Mouse (Mus musculus) cerebellum, postnatal 25 days (tissue): ENCODE data around the gene Nrm.
A peak's percentile ranks its signal among the peaks of the same experiment; 100 is the strongest.
"Not testable (repeated sequence)": the region's sequence is repeated elsewhere in the genome, so short reads cannot be mapped to it uniquely, and the experiment has no call there.

ENCODE experiments used
- DNase-seq, 2 experiments: peaks; one replicate each; pipeline ENCODE4 v3.0.0; 2021; ENCODE audit warnings: mixed read lengths in 2 of 2

Gene Nrm

GRCm38 (mm10) chr17:35835424-35836140, 25.5 kb upstream of the Nrm start:
- peak; percentile 47 to 57 for DNase-seq

DNA sequence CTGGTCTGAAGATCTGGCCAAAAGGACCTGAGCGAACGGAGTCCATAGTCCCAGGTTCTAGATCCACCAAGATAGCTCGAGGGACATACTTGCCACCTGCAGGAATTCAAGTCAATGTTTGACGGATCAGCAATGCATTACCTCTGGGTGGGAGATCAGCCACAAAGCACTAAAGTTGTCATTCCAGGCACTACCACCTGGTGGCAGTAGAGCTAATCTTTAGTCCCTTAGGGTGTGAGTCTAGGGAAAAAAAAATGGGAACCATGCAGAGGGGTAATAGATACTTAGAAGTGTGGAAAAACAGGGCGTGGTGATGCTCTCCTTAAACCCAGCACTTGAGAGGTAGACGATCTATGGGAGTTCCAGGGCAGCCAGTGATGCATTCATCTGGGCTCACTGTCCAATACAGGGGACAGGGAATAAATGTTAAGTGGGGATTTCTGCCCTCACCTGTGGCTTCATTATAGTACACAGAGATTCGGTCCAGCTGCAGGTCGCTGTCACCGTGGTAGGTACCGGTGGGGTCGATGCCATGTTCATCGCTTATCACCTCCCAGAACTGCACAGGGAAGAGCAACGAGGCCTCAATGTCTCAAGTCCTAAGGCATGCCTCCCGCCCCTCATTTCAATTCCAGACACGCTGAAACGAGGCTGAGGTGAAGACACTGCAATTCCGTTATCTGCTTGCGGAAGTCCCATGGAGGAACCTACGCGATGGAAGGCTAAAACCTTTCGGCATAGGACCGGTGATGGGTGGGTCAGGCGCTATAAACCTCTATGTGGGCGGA, 24.7 kb upstream of the Nrm start:
- peak; percentile 88 to 93 for DNase-seq

GRCm38 (mm10) chr17:35836991-35837422, 24.1 kb upstream of the Nrm start:
- peak; percentile 77 to 87 for DNase-seq

GRCm38 (mm10) chr17:35837487-35837886, 23.6 kb upstream of the Nrm start:
- DNase-seq, result peak; percentile 58 to 72

- peak; percentile 97 to 98 for DNase-seq
Measured at GRCm38 (mm10) chr17:35838122-35838544, 23.0 kb upstream of the Nrm start, which contains the start of gene Tubb5. Gene Tubb5 (minus strand): TSS chr17:35838306.

DNA sequence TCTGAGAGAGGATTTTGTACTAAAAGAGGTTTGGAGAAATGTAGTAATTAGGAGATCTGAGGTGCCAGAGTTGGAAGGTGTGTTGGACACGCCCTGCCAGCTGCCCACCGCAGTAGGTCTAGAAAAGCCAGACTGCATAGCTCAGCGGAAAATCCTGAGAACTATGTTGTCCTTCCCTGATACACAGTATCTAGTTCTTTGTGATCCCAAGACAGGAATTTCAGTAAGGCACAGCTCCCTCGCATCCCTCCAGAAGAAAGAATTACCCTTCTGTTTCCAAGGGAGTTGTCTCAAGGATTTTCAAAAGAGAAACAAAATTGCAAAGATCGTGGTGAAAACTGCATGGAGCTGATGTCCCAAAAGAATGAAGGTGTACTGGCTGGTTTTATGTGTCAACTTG, 22.5 kb upstream of the Nrm start:
- no peak for DNase-seq

- not testable (repeated sequence) for DNase-seq
Measured at GRCm38 (mm10) chr17:35839002-35839401, 22.1 kb upstream of the Nrm start.

- DNase-seq, result no peak
Measured at GRCm38 (mm10) chr17:35840561-35840960, 20.6 kb upstream of the Nrm start.

- DNase-seq, result peak; percentile 98 to 99
Measured at GRCm38 (mm10) chr17:35841076-35841950, 19.8 kb upstream of the Nrm start, which contains the start of gene Mdc1. Gene Mdc1 (plus strand): TSS chr17:35841515.

DNA sequence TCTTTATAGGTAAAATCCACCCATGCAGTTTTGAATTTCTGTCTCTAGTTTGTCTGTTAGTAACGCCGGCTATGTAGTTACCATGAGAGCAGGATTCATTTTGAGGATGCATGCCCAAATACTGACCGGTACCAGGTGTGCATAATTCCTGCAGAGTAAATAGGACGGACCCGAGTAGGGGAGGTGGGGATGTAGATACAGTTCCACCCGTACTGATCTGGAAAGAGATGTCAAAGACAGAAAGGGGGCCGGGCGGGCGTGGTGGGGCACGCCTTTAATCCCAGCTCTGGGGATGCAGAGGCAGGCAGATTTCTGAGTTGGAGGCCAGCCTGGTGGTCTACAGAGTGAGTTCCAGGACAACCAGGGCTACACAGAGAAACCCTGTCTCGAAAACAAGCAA, 19.1 kb upstream of the Nrm start:
- no peak for DNase-seq

DNA sequence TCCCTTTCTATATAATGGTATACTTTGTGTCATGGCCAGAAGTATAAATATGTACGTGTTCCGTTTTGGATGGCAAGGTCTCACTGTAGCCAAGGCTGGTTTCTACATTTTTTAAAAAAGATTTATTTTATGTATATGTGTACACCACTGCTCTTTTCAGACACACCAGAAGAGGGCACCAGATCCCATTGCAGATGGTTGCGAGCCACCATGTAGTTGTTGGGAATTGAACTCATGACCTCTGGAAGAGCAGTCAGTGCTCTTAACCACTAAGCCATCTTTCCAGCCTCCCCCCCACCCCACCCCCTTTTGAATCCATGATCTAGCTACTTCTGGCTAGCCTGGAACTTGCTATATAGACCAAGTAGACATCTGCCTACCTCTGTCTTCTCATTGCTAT, 17.6 kb upstream of the Nrm start:
- no peak for DNase-seq

DNA sequence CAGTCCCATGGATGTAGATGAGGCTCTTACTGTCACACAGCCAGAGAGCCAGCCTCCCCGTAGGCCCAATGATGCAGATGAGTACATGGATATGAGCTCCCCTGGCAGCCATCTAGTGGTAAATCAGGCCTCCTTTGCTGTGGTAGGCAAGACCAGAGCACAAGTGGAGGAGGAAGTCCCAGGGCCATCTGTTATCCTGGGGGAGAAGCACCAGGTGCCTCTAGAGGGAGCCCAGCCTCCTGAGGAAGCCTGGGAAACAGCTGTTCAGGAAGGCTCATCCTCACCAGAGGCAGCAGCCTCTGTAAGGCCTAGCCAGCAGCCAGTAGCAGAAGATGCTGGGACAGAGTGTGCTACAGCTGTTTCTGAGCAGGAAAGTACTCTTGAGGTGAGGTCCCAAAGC, 13.0 kb upstream of the Nrm start:
- no peak for DNase-seq

- DNase-seq, result no peak
Measured at GRCm38 (mm10) chr17:35850974-35851373, 10.1 kb upstream of the Nrm start.

DNA sequence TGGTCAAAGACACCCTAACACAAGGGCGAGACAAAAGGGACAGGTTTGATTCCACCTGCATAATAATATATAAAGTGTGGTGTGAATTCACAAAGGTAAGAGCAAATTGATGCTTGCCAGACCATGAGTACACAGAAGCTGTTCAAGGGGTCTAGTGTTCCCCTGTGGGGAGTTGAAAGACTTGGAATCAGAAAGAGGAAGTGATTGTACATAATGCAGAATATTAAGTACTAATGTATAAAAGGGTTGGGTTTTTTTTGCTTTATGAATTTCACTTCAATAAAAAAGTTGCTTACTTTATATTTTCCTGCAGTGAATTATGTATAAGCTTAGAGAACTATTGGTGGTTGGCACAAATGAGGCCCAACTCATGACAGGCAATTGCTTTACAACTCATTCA, 1.7 kb upstream of the Nrm start:
- DNase-seq, result no peak

DNA sequence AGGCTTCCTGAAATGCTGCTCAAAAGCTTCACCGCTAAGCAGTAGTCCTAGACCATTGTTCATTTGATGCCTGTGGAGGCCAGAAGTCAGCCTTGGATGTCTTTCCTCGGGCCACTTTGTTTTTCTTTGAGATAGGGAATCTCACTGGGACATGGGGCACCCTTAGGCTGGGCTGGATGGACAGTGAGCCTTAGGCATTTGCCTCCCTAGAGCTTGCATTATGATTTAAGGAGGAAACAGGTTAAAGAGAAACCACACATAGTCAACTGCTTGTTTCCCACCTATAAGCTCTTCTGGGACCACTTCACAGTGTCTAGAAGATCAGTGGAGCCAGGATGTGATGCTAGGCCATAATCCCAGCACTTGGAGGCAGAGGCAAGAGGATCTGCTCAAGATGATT, 1.3 kb upstream of the Nrm start:
- DNase-seq, result no peak

DNA sequence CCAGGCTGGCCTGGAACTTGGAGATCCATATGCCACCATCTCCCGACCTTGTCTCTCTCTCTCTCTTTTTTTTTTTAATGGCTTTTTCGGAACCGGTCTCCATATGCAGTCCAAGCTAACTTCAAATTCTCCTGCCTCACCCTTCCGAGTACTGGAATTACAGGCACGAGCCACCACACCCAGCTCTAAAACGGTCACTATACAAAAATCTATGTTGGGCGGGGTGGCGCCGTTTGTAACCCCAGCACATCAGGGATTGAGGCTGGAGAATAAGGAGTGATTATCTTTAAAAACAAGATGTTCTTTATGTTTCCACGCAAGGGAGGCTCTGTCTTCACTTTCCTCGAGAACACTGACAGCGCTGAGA, 304 bp upstream of the Nrm start:
- DNase-seq, result no peak

GRCm38 (mm10) chr17:35864832-35865353, 3.8 kb downstream of the Nrm start:
- no peak for DNase-seq

DNA sequence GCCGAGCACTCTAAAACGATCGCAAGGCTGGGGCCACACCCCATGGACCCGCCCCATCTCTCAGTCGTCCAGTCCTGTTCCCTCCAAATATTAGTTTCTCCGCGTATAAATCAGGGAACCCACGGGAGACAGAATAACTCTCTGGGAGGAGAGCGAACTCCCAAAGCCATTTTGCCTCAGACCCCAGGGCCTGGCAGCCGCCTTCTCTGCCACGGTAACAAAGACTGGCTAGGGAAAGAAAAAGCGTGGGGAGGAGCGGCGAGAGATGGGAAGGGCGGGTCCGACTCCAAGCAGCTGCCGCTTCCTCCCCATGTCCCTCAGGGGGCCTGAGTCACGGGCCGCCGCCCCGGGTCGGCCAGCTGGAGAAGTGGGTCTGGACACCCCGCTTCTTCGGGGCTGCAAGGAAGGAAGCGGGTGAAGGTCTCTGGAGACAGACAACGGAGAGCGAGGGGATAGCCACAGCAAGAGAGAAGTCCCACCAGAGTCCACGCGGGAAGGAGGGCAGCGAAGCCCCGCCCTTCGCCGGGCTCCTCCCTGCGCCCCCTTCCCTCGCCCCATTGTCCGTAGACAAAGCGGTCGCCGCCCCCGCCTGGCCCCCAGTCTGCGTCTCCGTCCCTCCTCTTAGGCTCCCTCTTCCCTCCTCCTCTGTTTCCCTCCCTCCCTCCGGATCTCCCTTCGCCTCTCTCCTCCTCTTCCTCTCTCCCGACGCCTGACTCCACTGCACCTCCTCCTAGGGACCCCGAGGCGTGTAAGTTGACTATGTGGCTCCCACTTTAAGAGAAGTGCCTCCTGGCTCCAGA, 4.6 kb downstream of the Nrm start, which contains the start of gene Ppp1r18:
TSS of gene Ppp1r18 (plus strand) at position 113 of the 800 bp plus-strand sequence.
- DNase-seq, result peak; percentile 31 to 58

DNA sequence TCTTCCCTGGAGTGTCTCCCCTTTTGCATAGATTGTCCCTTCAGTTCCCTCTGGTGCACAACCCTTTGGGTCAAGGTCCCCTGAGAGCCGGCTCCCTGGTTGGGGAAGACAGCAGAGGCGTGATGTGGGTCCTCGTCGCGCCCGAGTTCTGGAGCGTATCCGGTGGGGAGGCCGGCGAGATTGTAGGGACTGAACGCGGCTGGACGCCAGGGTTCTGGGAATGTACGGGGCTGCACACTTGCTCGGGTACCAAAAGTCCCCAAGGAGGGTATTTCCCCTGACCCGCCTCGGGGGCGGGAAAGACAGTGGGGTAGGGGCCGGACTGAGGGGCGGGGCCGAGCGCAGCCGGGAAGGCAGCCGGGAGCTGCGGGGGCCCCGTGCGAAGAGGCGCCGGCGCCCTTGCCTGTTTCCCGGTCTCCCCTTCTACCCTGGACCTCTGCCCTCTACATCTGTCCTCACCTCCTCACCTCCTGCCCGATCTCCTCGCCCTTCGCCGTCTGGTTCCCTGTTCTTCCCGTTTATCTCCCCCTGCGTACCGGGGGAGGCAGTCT, 5.2 kb downstream of the Nrm start:
- peak; percentile 38 to 51 for DNase-seq

DNA sequence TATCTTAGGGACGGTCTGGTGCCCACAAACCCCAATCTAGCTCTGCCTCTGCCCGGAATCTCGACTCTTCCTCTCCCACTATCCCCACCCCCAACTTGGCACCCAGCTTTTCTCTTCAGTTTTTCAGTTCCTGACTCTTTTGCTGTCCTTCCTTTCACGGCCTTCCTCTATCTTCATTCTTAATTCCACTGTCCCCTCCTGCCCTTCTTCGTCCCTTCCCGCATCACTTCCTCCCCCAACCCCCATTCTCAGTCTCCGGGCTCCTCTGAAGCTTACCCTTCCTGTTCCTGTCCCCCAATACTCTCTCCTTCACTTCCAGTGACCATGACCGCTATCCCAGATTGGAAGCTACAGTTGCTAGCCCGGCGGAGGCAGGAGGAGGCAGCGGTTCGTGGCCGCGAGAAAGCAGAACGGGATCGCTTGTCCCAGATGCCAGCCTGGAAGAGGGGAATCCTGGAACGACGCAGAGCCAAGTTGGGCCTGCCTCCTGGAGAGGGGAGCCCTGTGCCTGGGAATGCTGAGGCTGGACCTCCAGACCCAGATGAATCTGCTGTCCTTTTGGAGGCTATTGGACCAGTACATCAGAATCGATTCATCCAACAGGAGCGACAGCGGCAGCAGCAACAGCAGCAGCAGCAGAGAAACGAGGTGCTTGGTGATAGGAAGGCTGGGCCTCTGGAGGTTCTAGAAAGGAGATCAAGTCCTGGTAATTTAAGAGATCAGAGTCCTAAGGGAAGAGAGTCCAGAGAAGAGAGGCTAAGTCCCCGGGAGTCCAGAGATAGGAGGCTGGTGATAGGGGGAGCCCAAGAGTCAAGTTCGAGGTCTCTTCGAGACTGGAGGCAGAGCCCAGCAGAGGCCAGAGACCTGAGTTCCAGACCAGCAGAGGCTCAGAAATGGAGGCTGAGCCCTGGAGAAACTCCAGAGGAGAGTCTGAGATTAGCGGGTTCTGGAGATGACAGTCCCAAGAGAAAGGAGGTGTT, 6.1 kb downstream of the Nrm start:
- DNase-seq, result peak in 1 of 2 experiments; percentile 40
